Comparison of ENCODE assay signal across 9 mouse cellular contexts in the genomic region with DNA sequence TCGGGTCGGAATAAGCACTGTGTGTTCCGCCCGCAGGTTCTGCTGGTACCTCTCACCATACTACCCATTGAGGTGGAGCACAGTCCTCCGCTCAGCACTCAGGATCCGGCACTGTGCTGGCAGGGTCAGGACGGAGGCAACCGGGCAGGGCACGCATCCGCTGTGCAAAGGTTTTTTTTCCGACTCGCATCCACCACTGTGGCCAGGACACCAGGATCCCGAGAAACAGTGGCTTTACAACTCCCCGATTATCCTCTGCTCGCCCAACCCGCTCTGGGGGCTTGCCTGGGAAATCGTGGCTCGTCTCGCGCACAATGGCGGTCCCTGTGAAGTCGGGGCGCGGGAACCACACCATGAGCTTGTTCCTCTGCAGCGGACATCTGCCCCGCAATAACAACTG. TPM values are rescaled to one million over a fixed set of nuclear protein-coding genes. Genes with fewer than 3 reads are reported as not detected.
A peak's percentile ranks its signal among the peaks of the same experiment; 100 is the strongest.
DNase-seq lines count a peak whose midpoint lies in the region; ATAC-seq and TF ChIP-seq lines count a peak whose summit lies in the region.
"Had no signal": no experiment of that assay in that cellular context is flagged by ENCODE, and none has a peak within 500 bp of the region (broad histone marks: within the 10 kb centered on the region; RNA-seq: fewer than 3 reads in every experiment).

No protein-coding gene starts in this region.

- no peak for TF ChIP-seq CTCF in ES-Bruce4 (IDR thresholded peaks at IDR 0.05; ENCODE audit: low read depth, low read length)
- no peak for TF ChIP-seq CTCF in forebrain, postnatal 0 days (IDR thresholded peaks at IDR 0.05; ENCODE audit: low read depth)
- no peak for TF ChIP-seq CTCF in liver, postnatal 0 days (IDR thresholded peaks at IDR 0.05; ENCODE audit: low read depth)

- peak overlapping the region; percentile 40 for H3K4me3 ChIP-seq in erythroblast, embryonic 14.5 days (replicated peaks)
- H3K4me3 ChIP-seq in ES-Bruce4 (ENCODE audit: low read depth, low read length) = peak overlapping the region; percentile 55
- peak overlapping the region; percentile 52 for H3K4me3 ChIP-seq in forebrain, postnatal 0 days (ENCODE audit: low read depth, low read length)
- peak overlapping the region; percentile 34 for H3K4me3 ChIP-seq in liver, postnatal 0 days (ENCODE audit: low read depth, low read length)

- no peaks in the 10 kb centered on the region for H3K9me3 ChIP-seq in erythroblast, embryonic 14.5 days (ENCODE audit: control insufficient read depth, low read length)
- peaks cover under 1% of the 10 kb centered on the region for H3K9me3 ChIP-seq in ES-Bruce4 (replicated peaks; ENCODE audit: control insufficient read depth, insufficient read depth, low read length, poor library complexity, severe bottlenecking)
- H3K9me3 ChIP-seq in forebrain, postnatal 0 days (ENCODE audit: low read length) = no peaks in the 10 kb centered on the region
- no peaks in the 10 kb centered on the region for H3K9me3 ChIP-seq in liver, postnatal 0 days (ENCODE audit: low read length)

- peak overlapping the region; percentile 77 for H3K4me2 ChIP-seq in forebrain, postnatal 0 days (ENCODE audit: low read depth)
- peak overlapping the region; percentile 60 for H3K4me2 ChIP-seq in liver, postnatal 0 days (ENCODE audit: low read depth, low read length)

- peaks cover 18% of the 10 kb centered on the region for H3K27me3 ChIP-seq in erythroblast, embryonic 14.5 days (ENCODE audit: control insufficient read depth)
- no peaks in the 10 kb centered on the region for H3K27me3 ChIP-seq in ES-Bruce4 (ENCODE audit: control insufficient read depth, insufficient read depth, low read length, poor library complexity, severe bottlenecking)
- no peaks in the 10 kb centered on the region for H3K27me3 ChIP-seq in forebrain, postnatal 0 days (ENCODE audit: insufficient read depth, low read length)
- peaks cover 22% of the 10 kb centered on the region for H3K27me3 ChIP-seq in liver, postnatal 0 days (ENCODE audit: insufficient read depth, low read length)

- no peak for TF ChIP-seq POLR2A in ES-Bruce4 (IDR thresholded peaks at IDR 0.05; ENCODE audit: insufficient read depth, low read length)

- H3K27ac ChIP-seq in ES-Bruce4 (ENCODE audit: insufficient read depth, low read length) = no peak overlapping the region
- H3K27ac ChIP-seq in forebrain, postnatal 0 days (ENCODE audit: low read depth, low read length) = no peak overlapping the region
- H3K27ac ChIP-seq in liver, postnatal 0 days (ENCODE audit: low read depth) = no peak overlapping the region

- no peak for ATAC-seq in erythroblast, adult 5-6 weeks (replicated peaks; ENCODE audit: low FRiP score, poor library complexity, severe bottlenecking)
- no peak; the same call in 1 of the 2 replicates for ATAC-seq in forebrain, postnatal 0 days
- ATAC-seq in liver, postnatal 0 days = no peak

- WGBS in forebrain, postnatal 0 days = 0% methylated on average over 26 of the region's 26 CpGs
- WGBS in liver, postnatal 0 days (ENCODE audit: insufficient replicate concordance) = under 1% methylated on average over 26 of the region's 26 CpGs

- H3K9ac ChIP-seq in ES-Bruce4 (ENCODE audit: low read depth, poor library complexity, severe bottlenecking) = peak overlapping the region; percentile 52
- H3K9ac ChIP-seq in forebrain, postnatal 0 days = peak overlapping the region; percentile 53
- H3K9ac ChIP-seq in liver, postnatal 0 days (replicated peaks) = no peak overlapping the region

- TF ChIP-seq EP300 in ES-Bruce4 (IDR thresholded peaks at IDR 0.05; ENCODE audit: insufficient read depth, low read depth, low read length) = no peak
- TF ChIP-seq EP300 in liver, postnatal 0 days (IDR thresholded peaks at IDR 0.05; ENCODE audit: low read depth) = no peak

- H3K36me3 ChIP-seq in erythroblast, embryonic 14.5 days (ENCODE audit: control insufficient read depth) = no peaks in the 10 kb centered on the region
- no peaks in the 10 kb centered on the region for H3K36me3 ChIP-seq in ES-Bruce4 (ENCODE audit: control insufficient read depth, insufficient read depth, low read length, poor library complexity, severe bottlenecking)
- H3K36me3 ChIP-seq in forebrain, postnatal 0 days (ENCODE audit: insufficient read depth) = no peaks in the 10 kb centered on the region
- H3K36me3 ChIP-seq in liver, postnatal 0 days (replicated peaks; ENCODE audit: insufficient read depth, low read length) = no peaks in the 10 kb centered on the region

- peaks cover 17% of the 10 kb centered on the region for H3K4me1 ChIP-seq in erythroblast, embryonic 14.5 days (ENCODE audit: control insufficient read depth)
- peaks cover 2% of the 10 kb centered on the region for H3K4me1 ChIP-seq in ES-Bruce4 (ENCODE audit: control insufficient read depth, insufficient read depth, low read length)
- no peaks in the 10 kb centered on the region for H3K4me1 ChIP-seq in forebrain, postnatal 0 days (ENCODE audit: insufficient read depth)
- peaks cover 15% of the 10 kb centered on the region for H3K4me1 ChIP-seq in liver, postnatal 0 days (ENCODE audit: insufficient read depth)

- DNase-seq in forebrain, postnatal 0 days = peak; percentile 58
- no peak for DNase-seq in liver, postnatal 0 days
- DNase-seq in testis, postnatal 14 days (ENCODE audit: low spot score) = no peak
- no peak for DNase-seq in cerebellum, adult 8-10 months
- no peak for DNase-seq in thymus, postnatal 36 days
- DNase-seq: gastrocnemius, postnatal 10 days had no signal

RNA-seq across cellular contexts. Expression of a gene that starts 21.0 kb away (rescaled TPM):
- 0.06 TPM in 1 of 2 replicates, not detected in the other for polyA plus RNA-seq in erythroblast, embryonic 14.5 days (2012)
- total RNA-seq in erythroblast, adult 5-6 weeks (2015; ENCODE audit: low replicate concordance) = 100 and 146 TPM in 2 replicates
- total RNA-seq in erythroblast, adult 5-6 weeks (2017; ENCODE audit: low replicate concordance) = 78.3 and 110 TPM in 2 replicates
- 0.78 and 0.87 TPM in 2 replicates for polyA plus RNA-seq in ES-Bruce4 (2011; ENCODE audit: insufficient read depth, insufficient read length, low read depth, missing spikeins)
- total RNA-seq in forebrain, postnatal 0 days (2014; rRNA removed) = 13.5 and 14.9 TPM in 2 replicates
- polyA plus RNA-seq in forebrain, postnatal 0 days (2015; fragmentation: Nextera tagmentation; extraction: Ambion mirVana) = 13.9 and 14.6 TPM in 2 replicates
- 40.3 and 41.8 TPM in 2 replicates for polyA plus RNA-seq in liver, postnatal 0 days (2015; fragmentation: Nextera tagmentation; extraction: Ambion mirVana)

RNA-seq across cellular contexts. Expression of a gene that starts 28.0 kb away (rescaled TPM):
- 0.37 and 0.64 TPM in 2 replicates for polyA plus RNA-seq in erythroblast, embryonic 14.5 days (2012)
- total RNA-seq in erythroblast, adult 5-6 weeks (2015; ENCODE audit: low replicate concordance) = not detected in 2 replicates
- not detected in 2 replicates for total RNA-seq in erythroblast, adult 5-6 weeks (2017; ENCODE audit: low replicate concordance)
- 6.4 and 7.5 TPM in 2 replicates for polyA plus RNA-seq in ES-Bruce4 (2011; ENCODE audit: insufficient read depth, insufficient read length, low read depth, missing spikeins)
- 1.7 and 2.4 TPM in 2 replicates for total RNA-seq in forebrain, postnatal 0 days (2014; rRNA removed)
- 11.7 and 13.7 TPM in 2 replicates for polyA plus RNA-seq in forebrain, postnatal 0 days (2015; fragmentation: Nextera tagmentation; extraction: Ambion mirVana)
- polyA plus RNA-seq in liver, postnatal 0 days (2015; fragmentation: Nextera tagmentation; extraction: Ambion mirVana) = 0.90 and 1.5 TPM in 2 replicates
